Mouse (Mus musculus) hindbrain, embryonic 13.5 days (tissue): ENCODE measurements at regions not wholly inside any gene's neighbourhood (a gene's known extent, or its start where the extent isn't known, plus 50 kb on each side); places are given as distances from the start of the nearest gene placed in this dataset.
A peak's percentile ranks its signal among the peaks of the same experiment; 100 is the strongest.
"Not testable (repeated sequence)": the region's sequence is repeated elsewhere in the genome, so short reads cannot be mapped to it uniquely, and the experiment has no call there.

ENCODE experiments used
- ATAC-seq: fragments of 200-750 bp; cut with Nextera tagmentation; 2 replicates; pipeline ENCODE4 v1.8.0; 2017; ENCODE audit warnings: moderate TSS enrichment; ENCODE audit not compliant: low FRiP score
- H3K27ac ChIP-seq: fragments of 300-500 bp; sonication (generic); 2 replicates; pipeline ENCODE4 v1.5.1; 2015; ENCODE audit warnings: inconsistent platforms, mild to moderate bottlenecking, moderate library complexity
- H3K27me3 ChIP-seq: fragments of 300-500 bp; sonication (generic); 2 replicates; pipeline ENCODE4 v1.6.1; 2015; ENCODE audit warnings: mild to moderate bottlenecking, inconsistent platforms
- H3K36me3 ChIP-seq: fragments of 300-500 bp; sonication (generic); 2 replicates; pipeline ENCODE4 v1.6.1; 2015; ENCODE audit warnings: mild to moderate bottlenecking, inconsistent platforms
- H3K4me1 ChIP-seq: fragments of 300-500 bp; sonication (generic); replicated peaks from 2 replicates; pipeline ENCODE4 v1.6.1; 2015; ENCODE audit warnings: inconsistent platforms
- H3K4me2 ChIP-seq: fragments of 300-500 bp; sonication (generic); 2 replicates; pipeline ENCODE4 v1.6.1; 2015; ENCODE audit warnings: inconsistent platforms, mild to moderate bottlenecking, moderate library complexity
- H3K4me3 ChIP-seq: fragments of 300-500 bp; sonication (generic); 2 replicates; pipeline ENCODE4 v1.5.1; 2015; ENCODE audit warnings: mild to moderate bottlenecking, inconsistent platforms
- H3K9ac ChIP-seq: fragments of 300-500 bp; sonication (generic); 2 replicates; pipeline ENCODE4 v1.6.1; 2015; ENCODE audit warnings: mild to moderate bottlenecking, inconsistent platforms
- H3K9me3 ChIP-seq: fragments of 300-500 bp; sonication (generic); 2 replicates; pipeline ENCODE4 v1.6.1; 2016; ENCODE audit warnings: inconsistent platforms
- WGBS: fragments of 180-500 bp; shearing (Covaris S2); methylation state at CpG from one replicate; pipeline ENCODE4 v1.1.7; 2015; 5-methylcytosine and 5-hydroxymethylcytosine counted together

- Histone ChIP-seq H3K27ac (no peak overlapping the region), H3K27me3 (no peaks in the 10 kb centered on the region), H3K4me3 (no peak overlapping the region), H3K36me3 (no peaks in the 10 kb centered on the region), H3K4me2 (no peak overlapping the region), H3K9me3 (no peaks in the 10 kb centered on the region), H3K4me1 (no peaks in the 10 kb centered on the region), H3K9ac (no peak overlapping the region)
- ATAC-seq: no peak
- WGBS: 87% methylated on average over 1 of the region's 1 CpGs
Observed at GRCm38 (mm10) chr1:30632760-30633159, 241.0 kb downstream of the Phf3 start.

- not testable (repeated sequence) for H3K9ac ChIP-seq, H3K4me2 ChIP-seq, H3K36me3 ChIP-seq, H3K27ac ChIP-seq, ATAC-seq, H3K9me3 ChIP-seq, H3K27me3 ChIP-seq, H3K4me3 ChIP-seq, H3K4me1 ChIP-seq
- WGBS: 80% methylated on average over 5 of the region's 5 CpGs
Observed at GRCm38 (mm10) chr1:30627796-30628195, 245.9 kb downstream of the Phf3 start.

- H3K4me2 ChIP-seq: no peak overlapping the region
Observed at GRCm38 (mm10) chr1:30595122-30595730, 278.5 kb downstream of the Phf3 start.

GRCm38 (mm10) chr1:30594036-30594435, 279.7 kb downstream of the Phf3 start:
- no peak overlapping the region for H3K9ac ChIP-seq
- ATAC-seq: no peak
- H3K4me2 ChIP-seq: no peak overlapping the region
- H3K9me3 ChIP-seq: no peaks in the 10 kb centered on the region
- H3K27ac ChIP-seq: no peak overlapping the region
- H3K36me3 ChIP-seq: no peaks in the 10 kb centered on the region
- no peaks in the 10 kb centered on the region for H3K4me1 ChIP-seq
- 64% methylated on average over 1 of the region's 1 CpGs for WGBS
- no peak overlapping the region for H3K4me3 ChIP-seq
- H3K27me3 ChIP-seq: no peaks in the 10 kb centered on the region

More at GRCm38 (mm10) chr1:30595122-30595730, 278.5 kb downstream of the Phf3 start:
- H3K36me3 ChIP-seq: no peaks in the 10 kb centered on the region
- H3K9ac ChIP-seq: no peak overlapping the region
- H3K4me1 ChIP-seq: no peaks in the 10 kb centered on the region
- 57% methylated on average over 7 of the region's 7 CpGs for WGBS
- no peak for ATAC-seq
- H3K9me3 ChIP-seq: no peaks in the 10 kb centered on the region
- H3K4me3 ChIP-seq: no peak overlapping the region
- no peak overlapping the region for H3K27ac ChIP-seq
- H3K27me3 ChIP-seq: no peaks in the 10 kb centered on the region

- Histone ChIP-seq H3K27ac (no peak overlapping the region), H3K9ac (no peak overlapping the region), H3K4me2 (no peak overlapping the region), H3K4me3 (no peak overlapping the region), H3K4me1 (no peaks in the 10 kb centered on the region), H3K27me3 (no peaks in the 10 kb centered on the region), H3K36me3 (no peaks in the 10 kb centered on the region), H3K9me3 (no peaks in the 10 kb centered on the region)
- ATAC-seq: no peak
- 73% methylated on average over 4 of the region's 4 CpGs for WGBS
Observed at GRCm38 (mm10) chr1:30590721-30591120, 283.0 kb downstream of the Phf3 start.

- Histone ChIP-seq H3K4me1 (no peaks in the 10 kb centered on the region), H3K36me3 (no peaks in the 10 kb centered on the region), H3K4me2 (no peak overlapping the region), H3K27ac (no peak overlapping the region), H3K27me3 (no peaks in the 10 kb centered on the region), H3K9me3 (no peaks in the 10 kb centered on the region), H3K9ac (no peak overlapping the region), H3K4me3 (no peak overlapping the region)
- WGBS: 63% methylated on average over 3 of the region's 3 CpGs
- ATAC-seq: no peak
Observed at GRCm38 (mm10) chr1:30588885-30589284, 284.8 kb downstream of the Phf3 start.

- no peaks in the 10 kb centered on the region for H3K27me3 ChIP-seq
- H3K4me2 ChIP-seq: no peak overlapping the region
- ATAC-seq: 0 out of 2 replicates have a peak, but pooled peaks have one; percentile 18
- H3K4me3 ChIP-seq: no peak overlapping the region
- H3K9ac ChIP-seq: no peak overlapping the region
- no peaks in the 10 kb centered on the region for H3K9me3 ChIP-seq
- H3K4me1 ChIP-seq: no peaks in the 10 kb centered on the region
- no peaks in the 10 kb centered on the region for H3K36me3 ChIP-seq
- WGBS: 84% methylated on average over 4 of the region's 4 CpGs
- H3K27ac ChIP-seq: no peak overlapping the region
Observed at GRCm38 (mm10) chr1:30588336-30588735, 285.4 kb downstream of the Phf3 start.

GRCm38 (mm10) chr1:30584806-30585205, 288.9 kb downstream of the Phf3 start:
- Histone ChIP-seq H3K27me3 (no peaks in the 10 kb centered on the region), H3K4me3 (no peak overlapping the region), H3K4me2 (no peak overlapping the region), H3K36me3 (no peaks in the 10 kb centered on the region), H3K9ac (no peak overlapping the region), H3K27ac (no peak overlapping the region), H3K9me3 (no peaks in the 10 kb centered on the region), H3K4me1 (no peaks in the 10 kb centered on the region)
- peak; percentile 39; the same call in 1 of the 2 replicates for ATAC-seq
- 5% methylated on average over 4 of the region's 4 CpGs for WGBS

GRCm38 (mm10) chr1:30583860-30584259, 289.9 kb downstream of the Phf3 start:
- no peak for ATAC-seq
- no peaks in the 10 kb centered on the region for H3K27me3 ChIP-seq
- WGBS: 88% methylated on average over 6 of the region's 6 CpGs

GRCm38 (mm10) chr1:30564757-30565156, 309.0 kb downstream of the Phf3 start:
- Histone ChIP-seq H3K27me3 (no peaks in the 10 kb centered on the region), H3K4me2 (no peak overlapping the region), H3K27ac (no peak overlapping the region), H3K4me3 (no peak overlapping the region), H3K36me3 (no peaks in the 10 kb centered on the region), H3K4me1 (no peaks in the 10 kb centered on the region), H3K9ac (no peak overlapping the region), H3K9me3 (no peaks in the 10 kb centered on the region)
- 71% methylated on average over 6 of the region's 6 CpGs for WGBS
- peak; percentile 36; the same call in 1 of the 2 replicates for ATAC-seq

More at GRCm38 (mm10) chr1:30583860-30584259, 289.9 kb downstream of the Phf3 start:
- no peak overlapping the region for H3K9ac ChIP-seq
- H3K9me3 ChIP-seq: no peaks in the 10 kb centered on the region
- H3K4me2 ChIP-seq: no peak overlapping the region
- no peak overlapping the region for H3K4me3 ChIP-seq
- no peak overlapping the region for H3K27ac ChIP-seq
- H3K36me3 ChIP-seq: no peaks in the 10 kb centered on the region
- no peaks in the 10 kb centered on the region for H3K4me1 ChIP-seq

- H3K27ac ChIP-seq, H3K4me2 ChIP-seq, H3K4me1 ChIP-seq, H3K9ac ChIP-seq, ATAC-seq, H3K27me3 ChIP-seq, H3K9me3 ChIP-seq, H3K4me3 ChIP-seq, H3K36me3 ChIP-seq: not testable (repeated sequence)
- WGBS: 17% methylated on average over 4 of the region's 4 CpGs
Observed at GRCm38 (mm10) chr1:30548761-30549160, 325.0 kb downstream of the Phf3 start.

- no peaks in the 10 kb centered on the region for H3K36me3 ChIP-seq
- no peak overlapping the region for H3K4me3 ChIP-seq
- no peak overlapping the region for H3K27ac ChIP-seq
- H3K4me1 ChIP-seq: 0 out of 2 replicates have a peak, but pooled peaks cover 3% of the 10 kb centered on the region
- no peak overlapping the region for H3K9ac ChIP-seq
- no peaks in the 10 kb centered on the region for H3K27me3 ChIP-seq
- no peak for ATAC-seq
- no peak overlapping the region for H3K4me2 ChIP-seq
- H3K9me3 ChIP-seq: no peaks in the 10 kb centered on the region
- 91% methylated on average over 13 of the region's 13 CpGs for WGBS
Observed at GRCm38 (mm10) chr1:30540088-30540698, 333.5 kb downstream of the Phf3 start.
